Mouse (Mus musculus) heart, postnatal 25 days (tissue): ENCODE results near the gene Atp8a2. TPM values are rescaled to one million over a fixed set of nuclear protein-coding genes. Genes with fewer than 3 reads are reported as not detected.

ENCODE experiments used
- DNase-seq: peaks from one replicate; pipeline ENCODE4 v3.0.0; 2022; ENCODE audit warnings: low spot score
- intact Hi-C: fragments of 180-260 bp; cut with DNase I; formaldehyde crosslinking; loops from one replicate; pipeline ENCODE4 v1.15.1; 2025
- total RNA-seq, 2 experiments: library from RNA; stranded (reverse); gene quantifications; 2 replicates each; pipeline ENCODE4 v1.2.3; 2021

The Atp8a2 gene
- total RNA-seq, 2 experiments from 2014 or later = 4.9 to 5.5 TPM

- intact Hi-C loops = no loop called here
- no peak for DNase-seq
Observed at GRCm38 (mm10) chr14:60058867-60059266, 138.1 kb downstream of the Atp8a2 start.

- no peak for DNase-seq
- intact Hi-C loops = no loop called here
Observed at GRCm38 (mm10) chr14:60055231-60055630, 141.7 kb downstream of the Atp8a2 start.

- intact Hi-C loops = no loop called here
- DNase-seq = no peak
Observed at GRCm38 (mm10) chr14:60030666-60031065, 166.3 kb downstream of the Atp8a2 start.

- no peak for DNase-seq
- intact Hi-C loops = no loop called here
Observed at GRCm38 (mm10) chr14:60027139-60027538, 169.8 kb downstream of the Atp8a2 start.

- intact Hi-C loops = no loop called here
Observed at GRCm38 (mm10) chr14:60026647-60027046, 170.3 kb downstream of the Atp8a2 start.

GRCm38 (mm10) chr14:60015891-60016290, 181.1 kb downstream of the Atp8a2 start:
- intact Hi-C loops = loop anchor here (1.0 kb wide), 1 partner anchor 411 kb away; no protein-coding TSS in a partner anchor
- DNase-seq = no peak

More at GRCm38 (mm10) chr14:60026647-60027046, 170.3 kb downstream of the Atp8a2 start:
- DNase-seq = no peak

GRCm38 (mm10) chr14:60001801-60002200, 195.2 kb downstream of the Atp8a2 start:
- no peak for DNase-seq
- intact Hi-C loops = no loop called here

- intact Hi-C loops = no loop called here
- DNase-seq = no peak
Observed at GRCm38 (mm10) chr14:59988860-59989259, 208.1 kb downstream of the Atp8a2 start.

GRCm38 (mm10) chr14:59987975-59988374, 209.0 kb downstream of the Atp8a2 start:
- intact Hi-C loops = no loop called here
- no peak for DNase-seq

GRCm38 (mm10) chr14:59978007-59978406, 219.0 kb downstream of the Atp8a2 start:
- intact Hi-C loops = no loop called here
- DNase-seq = no peak

GRCm38 (mm10) chr14:59971221-59971730, 225.7 kb downstream of the Atp8a2 start:
- intact Hi-C loops = no loop called here
- no peak for DNase-seq

- intact Hi-C loops = no loop called here
- no peak for DNase-seq
Observed at GRCm38 (mm10) chr14:59969485-59970134, 227.4 kb downstream of the Atp8a2 start.

GRCm38 (mm10) chr14:59967847-59968550, 229.0 kb downstream of the Atp8a2 start:
- no peak for DNase-seq
- intact Hi-C loops = no loop called here

GRCm38 (mm10) chr14:59966981-59967380, 230.0 kb downstream of the Atp8a2 start:
- intact Hi-C loops = no loop called here
- DNase-seq = no peak

GRCm38 (mm10) chr14:59964569-59964968, 232.4 kb downstream of the Atp8a2 start:
- DNase-seq = no peak

GRCm38 (mm10) chr14:59960961-59961360, 236.0 kb downstream of the Atp8a2 start:
- intact Hi-C loops = no loop called here
- no peak for DNase-seq

More at GRCm38 (mm10) chr14:59964569-59964968, 232.4 kb downstream of the Atp8a2 start:
- intact Hi-C loops = no loop called here

- DNase-seq = no peak
- intact Hi-C loops = no loop called here
Observed at GRCm38 (mm10) chr14:59960214-59960890, 236.6 kb downstream of the Atp8a2 start.

- intact Hi-C loops = no loop called here
- no peak for DNase-seq
Observed at GRCm38 (mm10) chr14:59959723-59960122, 237.3 kb downstream of the Atp8a2 start.

- intact Hi-C loops = no loop called here
- no peak for DNase-seq
Observed at GRCm38 (mm10) chr14:59949983-59950382, 247.0 kb downstream of the Atp8a2 start.

- DNase-seq = peak; percentile 12
- intact Hi-C loops = loop anchor here (2.0 kb wide), 2 partner anchors 330 to 338 kb away; no protein-coding TSS in a partner anchor
Observed at GRCm38 (mm10) chr14:59942864-59943611, 253.9 kb downstream of the Atp8a2 start.
